1 mouse cellular context compared by ENCODE assay signal in the genomic region with DNA sequence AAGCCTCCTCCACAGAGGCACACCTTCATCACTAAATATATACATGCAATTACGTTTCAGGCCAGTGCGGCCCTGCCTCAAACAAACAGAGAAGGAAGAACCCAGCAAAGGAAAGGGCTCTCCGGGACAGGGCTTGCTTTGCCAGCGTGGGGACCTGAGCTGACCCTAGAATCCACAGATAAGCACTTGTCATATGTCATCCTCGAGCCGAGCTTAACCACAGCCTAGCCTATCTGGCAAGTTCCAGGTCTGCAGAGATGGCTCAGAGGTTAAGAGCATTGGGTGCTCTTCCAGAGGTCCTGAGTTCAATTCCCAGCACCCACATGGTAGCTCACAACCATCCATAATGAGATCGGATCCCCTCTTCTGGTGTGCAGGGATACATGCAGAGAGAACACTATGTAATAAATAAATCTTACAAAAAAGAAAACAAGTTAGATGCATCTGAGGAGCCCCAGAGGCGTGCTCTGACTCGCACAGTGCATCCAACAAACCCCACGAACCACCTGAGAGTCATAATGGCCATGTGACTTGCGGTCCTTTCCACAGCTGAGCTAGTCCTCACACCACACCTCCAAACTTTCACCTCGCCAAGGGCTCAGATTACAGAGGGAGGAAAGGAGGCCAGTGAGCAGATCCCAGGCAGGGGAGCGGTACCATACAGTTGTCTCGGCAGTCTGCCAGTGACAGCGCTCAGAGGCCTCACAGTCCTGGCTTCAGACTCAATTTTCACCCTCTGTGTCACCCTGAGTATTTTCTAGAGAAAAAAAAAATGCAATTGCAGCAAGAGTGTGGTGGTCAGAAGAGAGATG.
TF ChIP-seq lines count a peak whose summit lies in the region.

No protein-coding gene starts in this region.

TF ChIP-seq in MEL, 35 proteins besides CTCF, POLR2A, EP300 and RAD21:
- TF ChIP-seq CHD2 (IDR thresholded peaks at IDR 0.05; ENCODE audit: low read length) (no peak), JUND (IDR thresholded peaks at IDR 0.05; ENCODE audit: low read depth, low read length) (no peak), ELF1 (IDR thresholded peaks at IDR 0.05; ENCODE audit: low read depth, low read length) (0 out of 2 replicates have a peak, but pooled peaks have one; percentile 30), ZC3H11A (IDR thresholded peaks at IDR 0.05; ENCODE audit: low read depth, low read length) (no peak), POLR2AphosphoS5 (IDR thresholded peaks at IDR 0.05; ENCODE audit: borderline replicate concordance, low read depth, low read length) (no peak), ETS1 (IDR thresholded peaks at IDR 0.05; ENCODE audit: low read depth, low read length) (peak; percentile 68), RCOR1 (IDR thresholded peaks at IDR 0.05; ENCODE audit: low read depth, low read length) (peak; percentile 77), NELFE (IDR thresholded peaks at IDR 0.05; ENCODE audit: low read depth, low read length) (peak; percentile 24; the same call in 1 of the 2 replicates), ZKSCAN1 (IDR thresholded peaks at IDR 0.05; ENCODE audit: low read depth, low read length) (no peak), USF1 (IDR thresholded peaks at IDR 0.05; ENCODE audit: low read depth, low read length) (peak; percentile 75), E2F4 (IDR thresholded peaks at IDR 0.05; ENCODE audit: borderline replicate concordance, low read depth, low read length) (no peak), ZNF384 (IDR thresholded peaks at IDR 0.05; ENCODE audit: low read depth, low read length) (peak; percentile 68), CHD1 (IDR thresholded peaks at IDR 0.05; ENCODE audit: low read depth, low read length) (0 out of 2 replicates have a peak, but pooled peaks have one; percentile 3), NRF1 (IDR thresholded peaks at IDR 0.05; ENCODE audit: insufficient read depth, low read depth, low read length, poor library complexity, severe bottlenecking) (no peak), POLR2AphosphoS2 (IDR thresholded peaks at IDR 0.05; ENCODE audit: low read length) (no peak), SIN3A (IDR thresholded peaks at IDR 0.05; ENCODE audit: low read length) (peak; percentile 77), TBP (IDR thresholded peaks at IDR 0.05; ENCODE audit: low read depth, low read length) (peak; percentile 98), UBTF (IDR thresholded peaks at IDR 0.05; ENCODE audit: borderline replicate concordance, insufficient read depth, low read depth, low read length) (no peak), MAFK (IDR thresholded peaks at IDR 0.05; ENCODE audit: borderline replicate concordance, low read depth, low read length) (peak; percentile 55; the same call in 1 of the 2 replicates), MYC (IDR thresholded peaks at IDR 0.05; ENCODE audit: low read depth, low read length) (peak; percentile 48; the same call in 1 of the 2 replicates), MAX (IDR thresholded peaks at IDR 0.05; ENCODE audit: low read length) (peak; percentile 58; the same call in 1 of the 2 replicates), KAT2A (conservative IDR thresholded peaks at IDR 0.05; ENCODE audit: low read depth, low read length) (no peak), MEF2A (IDR thresholded peaks at IDR 0.05; ENCODE audit: extremely low read depth, insufficient replicate concordance, low read depth, low read length, poor library complexity, severe bottlenecking) (no peak), MAZ (IDR thresholded peaks at IDR 0.05; ENCODE audit: low read depth, low read length) (no peak; the same call in 1 of the 2 replicates), BHLHE40 (IDR thresholded peaks at IDR 0.05; ENCODE audit: borderline replicate concordance, low read depth, low read length) (peak; percentile 44; the same call in 1 of the 2 replicates), ZMIZ1 (IDR thresholded peaks at IDR 0.05; ENCODE audit: low read depth, low read length) (no peak), SMC3 (IDR thresholded peaks at IDR 0.05; ENCODE audit: low read depth, low read length) (no peak), TCF12 (IDR thresholded peaks at IDR 0.05; ENCODE audit: low read depth, low read length) (peak; percentile 90), MYB (IDR thresholded peaks at IDR 0.05; ENCODE audit: low read depth, low read length) (no peak), GABPA (IDR thresholded peaks at IDR 0.05; ENCODE audit: low read depth, low read length) (no peak), TAL1 (IDR thresholded peaks at IDR 0.05; ENCODE audit: low read length) (peak; percentile 74), USF2 (IDR thresholded peaks at IDR 0.05; ENCODE audit: borderline replicate concordance in 1 of 2, insufficient read depth in 1 of 2, low read depth in 1 of 2, low read length in 2 of 2) (no peak), HCFC1 (IDR thresholded peaks at IDR 0.05; ENCODE audit: low read depth, low read length) (0 out of 2 replicates have a peak, but pooled peaks have one; percentile 26), GATA1 (IDR thresholded peaks at IDR 0.05; ENCODE audit: low read depth, low read length) (peak; percentile 87), MXI1 (IDR thresholded peaks at IDR 0.05; ENCODE audit: low read depth, low read length) (peak; percentile 75)
TF ChIP-seq in MEL: peak in this region for 18.
